Mouse (Mus musculus) spleen, adult 2 months (tissue): ENCODE data around the gene Tnrc18.

Experiments used
- CTCF ChIP-seq: fragments of 200-500 bp; IDR thresholded peaks from 2 replicates; pipeline ENCODE4 v1.5.1; 2011; ENCODE audit warnings: mild to moderate bottlenecking, inconsistent platforms; ENCODE audit not compliant: insufficient read depth, insufficient read length, insufficient replicate concordance; ENCODE audit errors: extremely low read depth
- POLR2A ChIP-seq: fragments of 200-500 bp; IDR thresholded peaks from 2 replicates; pipeline ENCODE4 v1.6.1; 2011; ENCODE audit warnings: low read depth, low read length, inconsistent platforms

DNA sequence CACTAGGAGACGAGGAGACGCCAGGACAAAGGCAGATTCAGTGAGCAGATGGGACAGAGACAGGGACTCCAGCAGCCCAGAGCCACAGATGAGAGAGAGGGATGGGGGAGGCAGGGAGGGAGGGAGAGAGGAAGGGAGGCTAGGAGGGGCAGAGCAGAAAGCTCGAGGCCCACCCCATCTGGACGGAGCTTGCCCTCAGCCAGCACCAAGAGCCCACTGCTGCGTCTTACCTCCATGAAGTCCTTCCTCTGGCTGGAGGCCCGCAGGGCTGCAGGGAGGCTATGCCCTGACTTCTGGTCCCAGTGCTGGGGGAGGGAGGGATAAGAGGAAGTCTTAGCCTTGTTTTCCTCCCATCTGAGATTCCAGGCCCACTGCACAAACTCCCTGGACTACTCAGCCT is 90.7 kb downstream of the Tnrc18 start:
- no peak for TF ChIP-seq POLR2A
- no peak for TF ChIP-seq CTCF
